Mouse (Mus musculus) kidney, embryonic 16.5 days (tissue): ENCODE results near the gene Rab11fip5. TPM values are rescaled to one million over a fixed set of nuclear protein-coding genes. Genes with fewer than 3 reads are reported as not detected.
A peak's percentile ranks its signal among the peaks of the same experiment; 100 is the strongest.

Source experiments
- ATAC-seq: fragments of 200-750 bp; cut with Nextera tagmentation; 2 replicates; pipeline ENCODE4 v1.8.0; 2017; ENCODE audit warnings: moderate TSS enrichment; ENCODE audit not compliant: low FRiP score, low TSS enrichment
- H3K27ac ChIP-seq: fragments of 300-500 bp; sonication (generic); 2 replicates; pipeline ENCODE4 v1.5.1; 2014; ENCODE audit warnings: low read length
- H3K27me3 ChIP-seq: fragments of 300-500 bp; sonication (generic); 2 replicates; pipeline ENCODE4 v1.6.1; 2014; ENCODE audit warnings: low read length, control low read depth, mixed read lengths; ENCODE audit not compliant: insufficient read depth
- H3K36me3 ChIP-seq: fragments of 300-500 bp; sonication (generic); 2 replicates; pipeline ENCODE4 v1.6.1; 2014; ENCODE audit warnings: low read length, control low read depth, mixed read lengths; ENCODE audit not compliant: insufficient read depth
- H3K4me1 ChIP-seq: fragments of 300-500 bp; sonication (generic); 2 replicates; pipeline ENCODE4 v1.6.1; 2014; ENCODE audit warnings: low read length, control low read depth, mixed read lengths; ENCODE audit not compliant: insufficient read depth
- H3K4me2 ChIP-seq: fragments of 300-500 bp; sonication (generic); replicated peaks from 2 replicates; pipeline ENCODE4 v1.6.1; 2014; ENCODE audit warnings: low read depth, low read length
- H3K4me3 ChIP-seq: fragments of 300-500 bp; sonication (generic); 2 replicates; pipeline ENCODE4 v1.5.1; 2014; ENCODE audit warnings: mild to moderate bottlenecking, low read length
- H3K9ac ChIP-seq: fragments of 300-500 bp; sonication (generic); replicated peaks from 2 replicates; pipeline ENCODE4 v1.6.1; 2014; ENCODE audit warnings: low read length
- H3K9me3 ChIP-seq: fragments of 300-500 bp; sonication (generic); 2 replicates; pipeline ENCODE4 v1.6.1; 2016; ENCODE audit warnings: low read length, control low read depth
- WGBS: fragments of 180-500 bp; shearing (Covaris S2); extraction: QIAGEN DNeasy Blood & Tissue Kit; methylation state at CpG from one replicate; pipeline ENCODE4 v1.1.7; 2014; 5-methylcytosine and 5-hydroxymethylcytosine counted together
- polyA plus RNA-seq: library from polyadenylated mRNA; unstranded; fragments of >200 nt; fragmentation: Nextera tagmentation; extraction: Ambion mirVana; gene quantifications from 2 replicates; pipeline ENCODE4 v1.2.1, GENCODE M21; 2015

Rab11fip5 gene
- polyA plus RNA-seq, 1 experiment from 2014 or later, result 18.9 TPM

DNA sequence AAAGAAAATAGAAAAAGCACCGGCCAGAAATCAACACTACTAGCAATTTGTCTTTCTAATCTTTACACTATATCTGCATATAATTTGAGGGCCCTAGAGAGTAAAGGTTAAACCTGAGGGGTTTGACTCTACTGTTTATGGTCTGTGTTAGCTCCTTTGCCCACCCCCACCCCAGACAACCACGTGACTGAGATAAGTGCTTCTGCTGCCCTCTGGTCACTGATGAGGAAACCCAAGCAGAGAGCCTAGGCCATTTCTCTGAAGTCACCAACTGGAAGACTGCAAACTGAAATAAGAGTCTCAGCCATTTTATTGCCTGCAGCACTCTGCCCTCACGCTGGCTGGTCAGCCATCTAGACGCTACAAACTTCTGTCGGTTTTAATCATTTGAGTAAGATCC lies 3.4 kb upstream of the Rab11fip5 start:
- H3K9ac ChIP-seq, result no peak overlapping the region
- 0 out of 2 replicates have a peak overlapping the region, but pooled peaks have one; percentile 6 for H3K4me2 ChIP-seq
- no peak overlapping the region for H3K4me3 ChIP-seq
- no peaks in the 10 kb centered on the region for H3K9me3 ChIP-seq
- peak overlapping the region; percentile 75 for H3K27ac ChIP-seq
- WGBS, result 23% methylated on average over 5 of the region's 5 CpGs
- H3K27me3 ChIP-seq, result no peaks in the 10 kb centered on the region
- peaks cover 35% of the 10 kb centered on the region for H3K4me1 ChIP-seq
- no peak for ATAC-seq
- no peaks in the 10 kb centered on the region for H3K36me3 ChIP-seq

DNA sequence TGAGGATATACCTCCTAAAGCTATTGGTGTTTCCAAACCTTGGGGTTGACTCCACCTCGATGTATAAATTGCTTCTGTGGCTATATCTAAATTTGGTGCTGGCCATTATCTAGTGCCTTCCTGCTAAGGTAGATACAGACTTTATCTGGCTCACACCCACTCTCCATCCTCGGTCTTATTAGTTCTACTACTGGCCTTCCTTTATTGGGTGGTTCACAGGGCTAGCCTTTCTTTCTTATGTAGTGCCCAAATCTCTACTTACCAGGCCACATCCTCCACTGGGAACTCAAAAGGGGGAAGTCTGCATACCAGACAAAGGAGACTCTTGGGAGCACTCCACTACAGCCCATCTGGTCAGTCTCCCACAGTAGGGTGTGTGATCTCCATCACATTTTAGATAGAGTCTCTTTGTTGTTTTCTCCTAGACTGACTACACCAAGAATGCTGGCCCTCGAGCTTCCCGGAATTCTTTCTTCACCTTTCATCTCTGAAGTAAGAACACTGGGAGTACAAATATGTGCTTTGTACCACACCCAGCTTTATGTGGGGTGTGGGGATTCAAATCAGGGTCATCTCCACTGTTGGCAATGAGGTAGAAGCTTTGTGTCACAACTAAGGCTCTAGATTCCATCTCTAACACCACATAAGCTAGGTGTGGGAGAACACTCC lies 2.8 kb upstream of the Rab11fip5 start:
- Histone ChIP-seq H3K36me3 (no peaks in the 10 kb centered on the region), H3K9ac (no peak overlapping the region), H3K4me1 (peaks cover 41% of the 10 kb centered on the region), H3K4me3 (no peak overlapping the region), H3K27ac (no peak overlapping the region), H3K27me3 (no peaks in the 10 kb centered on the region), H3K4me2 (no peak overlapping the region), H3K9me3 (no peaks in the 10 kb centered on the region)
- WGBS, result 73% methylated on average over 4 of the region's 4 CpGs
- ATAC-seq, result no peak

DNA sequence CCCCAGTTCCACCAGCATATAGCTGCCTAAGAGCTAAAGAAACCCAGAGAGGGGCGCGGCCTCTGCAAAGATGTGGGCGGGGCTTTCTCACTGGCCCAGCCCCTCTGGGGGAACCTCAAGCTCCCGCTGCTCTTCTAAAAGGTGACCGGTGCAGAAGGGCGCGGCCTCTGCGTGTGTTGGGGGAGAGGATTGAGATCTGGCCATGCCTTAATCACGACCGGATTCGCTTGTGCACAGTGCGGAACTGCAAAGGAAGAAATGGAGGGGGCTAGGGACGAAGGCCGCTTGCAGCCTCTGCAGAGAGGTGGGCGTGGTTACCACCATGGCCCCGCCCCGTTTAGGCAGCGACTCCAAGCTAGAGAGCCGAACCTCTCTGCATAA lies 290 bp upstream of the Rab11fip5 start:
- Histone ChIP-seq H3K27ac (peak overlapping the region; percentile 70), H3K9ac (peak overlapping the region; percentile 87), H3K27me3 (no peaks in the 10 kb centered on the region), H3K4me3 (peak overlapping the region; percentile 82), H3K4me1 (peaks cover 37% of the 10 kb centered on the region), H3K9me3 (no peaks in the 10 kb centered on the region), H3K4me2 (peak overlapping the region; percentile 91), H3K36me3 (no peaks in the 10 kb centered on the region)
- peak; percentile 95 for ATAC-seq
- 0% methylated on average over 19 of the region's 19 CpGs for WGBS

DNA sequence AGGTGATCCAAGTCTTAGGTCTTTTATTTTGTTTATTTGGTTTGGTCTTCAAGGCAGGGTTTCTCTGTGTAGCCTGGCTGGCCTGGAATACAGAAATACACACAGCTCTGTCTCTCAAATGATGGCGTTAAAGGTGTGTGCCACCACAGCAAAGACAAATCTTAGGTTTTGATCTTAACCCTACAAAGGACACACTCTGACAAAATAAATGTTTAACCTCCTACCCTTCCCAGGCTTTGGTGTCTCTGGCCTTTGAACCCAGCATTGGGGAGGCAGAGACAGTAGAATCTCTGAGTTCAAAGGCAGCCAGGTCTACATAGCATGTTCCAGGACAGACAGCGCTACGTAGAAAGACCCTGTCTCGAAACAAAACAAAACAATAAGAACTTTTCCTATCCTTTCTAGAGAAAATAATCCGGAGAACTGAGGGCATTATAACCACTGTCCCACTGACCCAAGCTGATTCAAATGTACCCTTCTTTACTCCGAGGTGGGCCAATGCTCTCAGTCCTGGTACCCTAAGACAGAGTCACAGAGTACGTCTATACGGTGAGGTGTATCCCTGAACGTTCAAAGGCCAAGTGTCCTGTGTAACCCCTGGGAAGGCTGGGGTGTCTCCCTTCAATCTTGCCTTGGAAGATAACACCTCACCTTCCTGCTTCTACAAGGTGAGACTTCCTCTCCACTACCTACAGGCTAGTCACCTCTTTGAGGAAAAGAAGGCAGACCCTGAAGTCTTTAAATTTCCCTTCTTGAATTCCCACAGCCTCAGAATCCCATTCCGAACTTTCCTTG lies 1.2 kb downstream of the Rab11fip5 start:
- Histone ChIP-seq H3K36me3 (no peaks in the 10 kb centered on the region), H3K27me3 (no peaks in the 10 kb centered on the region), H3K27ac (no peak overlapping the region), H3K9me3 (no peaks in the 10 kb centered on the region), H3K4me3 (peak overlapping the region; percentile 82), H3K4me1 (peaks cover 44% of the 10 kb centered on the region), H3K4me2 (peak overlapping the region; percentile 91), H3K9ac (peak overlapping the region; percentile 87)
- WGBS, result 81% methylated on average over 10 of the region's 10 CpGs
- ATAC-seq, result no peak

DNA sequence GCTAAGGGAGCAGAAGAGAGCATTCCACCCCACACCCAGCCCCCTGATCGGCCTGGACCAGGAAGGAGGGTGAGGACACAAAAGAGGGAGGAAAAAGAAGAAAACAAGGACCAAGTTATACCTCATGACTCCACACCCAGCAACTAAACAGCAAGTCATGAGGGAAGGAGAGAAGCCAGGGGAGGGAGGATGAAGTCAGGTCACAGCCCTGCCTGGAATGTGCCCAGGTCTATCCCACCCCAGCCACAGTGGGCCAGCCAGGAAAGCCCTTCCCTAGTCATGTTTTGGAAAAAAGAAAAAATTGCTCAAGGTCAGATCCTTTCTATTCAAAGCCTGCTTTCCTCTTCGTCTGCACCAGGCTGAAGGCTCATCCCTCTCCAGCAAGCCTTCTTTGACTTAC lies 1.9 kb downstream of the Rab11fip5 start:
- H3K4me2 ChIP-seq, result peak overlapping the region; percentile 91
- no peaks in the 10 kb centered on the region for H3K36me3 ChIP-seq
- H3K4me1 ChIP-seq, result peaks cover 44% of the 10 kb centered on the region
- H3K27me3 ChIP-seq, result no peaks in the 10 kb centered on the region
- H3K9ac ChIP-seq, result no peak overlapping the region; the same call in 1 of the 2 replicates
- peak overlapping the region; percentile 82 for H3K4me3 ChIP-seq
- 64% methylated on average over 2 of the region's 2 CpGs for WGBS
- no peak for ATAC-seq
- H3K27ac ChIP-seq, result no peak overlapping the region
- no peaks in the 10 kb centered on the region for H3K9me3 ChIP-seq

DNA sequence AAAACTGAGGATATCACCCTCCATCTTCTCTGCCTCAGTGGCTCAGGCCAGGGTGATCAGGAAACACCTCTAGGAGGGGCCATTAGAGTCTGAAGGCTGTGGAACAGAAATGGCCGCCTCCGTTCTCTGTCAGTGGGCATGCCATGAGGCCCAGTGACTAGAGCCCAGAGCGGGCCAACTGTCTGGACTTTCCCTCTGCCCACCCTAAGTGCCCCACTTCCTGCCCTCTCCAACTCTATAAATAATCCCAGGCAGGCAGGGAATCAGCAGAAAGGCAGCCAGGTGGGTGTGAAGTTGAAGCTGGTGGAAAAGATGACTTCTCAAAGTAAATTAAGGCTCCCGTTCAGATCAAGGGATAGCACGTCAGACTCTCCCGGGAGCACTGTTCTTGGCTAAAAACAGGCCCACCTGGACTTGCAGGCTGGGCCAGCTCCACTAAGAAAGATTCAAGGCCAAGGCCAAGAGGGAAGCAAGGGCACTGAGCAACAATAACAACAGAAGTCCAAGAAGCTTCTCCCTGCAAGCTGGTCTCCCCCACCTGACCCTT lies 2.5 kb downstream of the Rab11fip5 start:
- ATAC-seq, result no peak
- H3K9ac ChIP-seq, result no peak overlapping the region; the same call in 1 of the 2 replicates

DNA sequence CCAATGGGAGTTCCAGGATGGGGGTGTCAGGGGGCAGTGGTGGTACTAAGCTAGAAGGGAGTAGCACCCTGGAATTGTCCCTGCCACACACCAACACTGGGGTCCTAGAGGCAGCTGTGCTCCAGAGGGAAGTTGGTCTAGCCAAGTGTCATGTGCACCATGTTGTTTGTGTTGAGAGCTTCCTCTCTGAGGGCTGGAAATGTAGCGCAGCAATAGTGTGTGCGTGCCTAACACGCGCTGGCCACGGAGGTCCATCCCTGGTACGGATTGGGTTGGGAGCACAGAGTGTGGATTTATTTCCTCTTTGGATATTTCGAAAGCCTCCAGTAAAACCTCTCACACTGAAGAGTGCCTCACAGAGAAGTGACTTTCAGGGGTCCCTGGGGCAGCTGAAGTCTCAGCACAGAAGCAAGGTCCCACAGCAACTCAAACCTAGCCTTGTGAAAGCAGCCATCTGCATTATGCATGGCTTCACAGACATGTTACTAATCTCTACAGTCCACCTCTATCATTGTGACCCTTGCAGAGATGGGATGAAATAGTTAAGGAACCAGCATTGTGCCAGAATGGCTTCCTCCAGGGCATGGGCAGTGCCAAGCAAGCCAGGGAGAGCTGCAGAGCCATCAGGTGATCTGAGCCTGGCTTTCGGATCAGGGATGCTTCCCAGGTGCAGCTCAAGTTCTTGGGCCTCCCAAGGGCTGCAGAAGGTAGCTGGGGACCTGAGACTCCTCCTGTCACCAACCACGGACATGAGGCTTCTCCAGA lies 3.6 kb downstream of the Rab11fip5 start:
- Histone ChIP-seq H3K27ac (no peak overlapping the region), H3K4me1 (peaks cover 56% of the 10 kb centered on the region), H3K4me3 (no peak overlapping the region), H3K9ac (no peak overlapping the region), H3K9me3 (no peaks in the 10 kb centered on the region), H3K36me3 (no peaks in the 10 kb centered on the region), H3K27me3 (no peaks in the 10 kb centered on the region), H3K4me2 (no peak overlapping the region)
- WGBS, result 95% methylated on average over 9 of the region's 9 CpGs
- ATAC-seq, result no peak

More for the DNA sequence above, 2.5 kb downstream of the Rab11fip5 start:
- peak overlapping the region; percentile 16; the same call in 1 of the 2 replicates for H3K4me3 ChIP-seq
- 0 out of 2 replicates have a peak overlapping the region, but pooled peaks have one; percentile 13 for H3K27ac ChIP-seq
- no peaks in the 10 kb centered on the region for H3K36me3 ChIP-seq
- no peaks in the 10 kb centered on the region for H3K9me3 ChIP-seq
- WGBS, result 67% methylated on average over 6 of the region's 6 CpGs
- H3K4me2 ChIP-seq, result peak overlapping the region; percentile 91
- no peaks in the 10 kb centered on the region for H3K27me3 ChIP-seq
- H3K4me1 ChIP-seq, result peaks cover 49% of the 10 kb centered on the region

DNA sequence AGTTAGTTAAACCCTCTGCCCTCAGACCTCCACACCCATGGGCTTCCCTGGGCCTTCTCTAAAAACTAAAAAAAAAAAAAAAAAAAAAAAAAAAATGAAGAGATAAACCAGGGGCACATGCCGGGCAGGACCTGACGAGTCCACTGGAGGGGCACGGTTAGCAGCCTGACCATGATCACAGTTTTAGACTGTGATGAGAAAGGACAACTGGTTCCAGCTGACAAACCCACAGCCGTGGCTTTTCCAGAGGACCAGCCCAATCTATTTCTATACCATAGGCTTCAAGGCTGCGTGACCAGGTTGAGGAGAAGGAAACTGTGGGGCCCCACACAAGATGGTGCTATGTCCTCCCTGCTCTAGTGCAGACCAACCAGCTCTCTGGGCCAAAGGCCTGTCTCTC lies 4.4 kb downstream of the Rab11fip5 start:
- no peaks in the 10 kb centered on the region for H3K27me3 ChIP-seq
- no peak overlapping the region for H3K4me3 ChIP-seq

DNA sequence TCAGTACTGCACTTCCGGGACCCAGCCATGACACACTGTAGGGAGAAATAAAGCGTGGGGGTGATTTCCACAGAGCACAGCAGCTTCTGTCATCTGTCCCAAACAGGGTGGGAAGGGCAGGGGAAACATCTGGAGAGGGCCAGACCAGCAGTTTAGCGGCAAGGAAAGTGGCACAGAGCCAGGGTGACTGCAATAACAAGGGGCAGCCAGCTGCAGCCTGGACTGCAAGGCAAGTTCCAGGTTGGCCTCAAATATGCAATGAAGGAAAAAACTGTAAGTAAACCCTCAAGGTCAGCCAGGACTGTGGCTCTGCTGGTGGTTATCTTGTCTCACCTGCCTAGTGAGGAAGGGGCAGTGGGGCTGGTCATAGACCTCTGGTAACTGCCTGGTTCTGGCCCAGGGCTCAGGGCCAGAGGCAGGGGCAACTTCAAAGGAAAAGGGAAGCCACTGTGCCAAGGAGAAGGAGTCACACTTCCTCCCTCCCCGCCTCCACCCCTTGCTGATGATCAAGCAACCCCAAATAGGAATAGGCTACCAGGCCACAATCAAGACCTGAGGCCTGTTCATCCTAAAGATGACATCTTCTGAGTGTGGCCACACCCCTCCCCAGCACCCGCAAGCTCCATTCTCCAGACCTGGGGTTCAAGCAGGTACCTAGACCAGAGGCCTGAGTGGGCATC lies 5.1 kb downstream of the Rab11fip5 start:
- peak overlapping the region; percentile 37 for H3K27ac ChIP-seq
- no peak for ATAC-seq
- no peaks in the 10 kb centered on the region for H3K9me3 ChIP-seq

More for the DNA sequence above, 4.4 kb downstream of the Rab11fip5 start:
- Histone ChIP-seq H3K4me2 (no peak overlapping the region), H3K9ac (no peak overlapping the region), H3K9me3 (no peaks in the 10 kb centered on the region), H3K36me3 (no peaks in the 10 kb centered on the region), H3K4me1 (peaks cover 56% of the 10 kb centered on the region), H3K27ac (no peak overlapping the region)
- no peak for ATAC-seq
- WGBS, result 94% methylated on average over 5 of the region's 5 CpGs

More for the DNA sequence above, 5.1 kb downstream of the Rab11fip5 start:
- Histone ChIP-seq H3K36me3 (no peaks in the 10 kb centered on the region), H3K4me1 (peaks cover 56% of the 10 kb centered on the region), H3K9ac (no peak overlapping the region), H3K4me2 (no peak overlapping the region), H3K4me3 (no peak overlapping the region), H3K27me3 (no peaks in the 10 kb centered on the region)
- WGBS, result 61% methylated on average over 5 of the region's 5 CpGs
